Mouse (Mus musculus): Measurements from ENCODE around the gene Clip2. TPM values are rescaled to one million over a fixed set of nuclear protein-coding genes. Genes with fewer than 3 reads are reported as not detected.

Clip2 gene
- total and polyA plus RNA-seq, 3 experiments = 3.5 to 7.4 TPM; not detected in 1

GRCm38 (mm10) chr5:134497026-134497425, 55.2 kb downstream of the Clip2 start:
- H3K79me2 ChIP-seq (ENCODE audit: control insufficient read depth, insufficient read depth, low read length, poor library complexity) = no peaks in the 10 kb centered on the region
- H3K4me1 ChIP-seq (ENCODE audit: control insufficient read depth in 1 of 2, insufficient read depth in 2 of 2, low read length in 2 of 2) = no peaks in the 10 kb centered on the region
- no peaks in the 10 kb centered on the region for H3K36me3 ChIP-seq (ENCODE audit: control insufficient read depth in 1 of 2, insufficient read depth in 2 of 2, low read length in 2 of 2)
- no peak overlapping the region for H3K4me3 ChIP-seq (ENCODE audit: control insufficient read depth in 1 of 2, insufficient read depth in 1 of 2, low read depth in 2 of 2, low read length in 2 of 2)
- no peaks in the 10 kb centered on the region for H3K9me3 ChIP-seq (replicated peaks; ENCODE audit: insufficient read depth, low read length)
- TF ChIP-seq POLR2A (IDR thresholded peaks at IDR 0.05; ENCODE audit: control insufficient read depth in 1 of 2, insufficient read depth in 1 of 2, low read depth in 1 of 2, low read length in 2 of 2, poor library complexity in 1 of 2) (no peak), HCFC1 (IDR thresholded peaks at IDR 0.05; ENCODE audit: low read depth, low read length) (no peak), SIN3A (IDR thresholded peaks at IDR 0.05; ENCODE audit: low read length) (no peak), USF2 (IDR thresholded peaks at IDR 0.05; ENCODE audit: borderline replicate concordance in 1 of 2, insufficient read depth in 1 of 2, low read depth in 1 of 2, low read length in 2 of 2) (no peak), MAFK (IDR thresholded peaks at IDR 0.05; ENCODE audit: borderline replicate concordance, low read depth, low read length) (no peak), UBTF (IDR thresholded peaks at IDR 0.05; ENCODE audit: borderline replicate concordance, insufficient read depth, low read depth, low read length) (no peak), CHD1 (IDR thresholded peaks at IDR 0.05; ENCODE audit: low read depth, low read length) (no peak), POLR2AphosphoS2 (IDR thresholded peaks at IDR 0.05; ENCODE audit: low read length) (no peak), TAL1 (IDR thresholded peaks at IDR 0.05; ENCODE audit: low read length) (no peak), CTCF (IDR thresholded peaks at IDR 0.05 in 2 of 3, conservative IDR thresholded peaks at IDR 0.05 in 1 of 3; ENCODE audit: control insufficient read depth in 1 of 3, insufficient read depth in 1 of 3, low read depth in 2 of 3, low read length in 3 of 3, poor library complexity in 1 of 3, severe bottlenecking in 1 of 3) (no peak), EP300 (IDR thresholded peaks at IDR 0.05; ENCODE audit: low read depth in 1 of 2, low read length in 2 of 2) (no peak), MEF2A (IDR thresholded peaks at IDR 0.05; ENCODE audit: extremely low read depth, insufficient replicate concordance, low read depth, low read length, poor library complexity, severe bottlenecking) (no peak), ZKSCAN1 (IDR thresholded peaks at IDR 0.05; ENCODE audit: low read depth, low read length) (no peak), ZMIZ1 (IDR thresholded peaks at IDR 0.05; ENCODE audit: low read depth, low read length) (no peak)
- H3K27ac ChIP-seq (ENCODE audit: control insufficient read depth, low read depth, low read length) = no peak overlapping the region
- H3K9ac ChIP-seq (ENCODE audit: control insufficient read depth, low read depth, low read length, poor library complexity, severe bottlenecking) = no peak overlapping the region
- no peak for DNase-seq (ENCODE audit: low read depth, low spot score)
- no peaks in the 10 kb centered on the region for H3K27me3 ChIP-seq (ENCODE audit: control insufficient read depth in 1 of 2, insufficient read depth in 2 of 2, low read length in 2 of 2)

GRCm38 (mm10) chr5:134495796-134496195, 56.4 kb downstream of the Clip2 start:
- DNase-seq (ENCODE audit: low read depth, low spot score) = no peak
- Histone ChIP-seq H3K4me3 (ENCODE audit: control insufficient read depth in 1 of 2, insufficient read depth in 1 of 2, low read depth in 2 of 2, low read length in 2 of 2) (no peak overlapping the region), H3K27me3 (ENCODE audit: control insufficient read depth in 1 of 2, insufficient read depth in 2 of 2, low read length in 2 of 2) (no peaks in the 10 kb centered on the region), H3K9me3 (replicated peaks; ENCODE audit: insufficient read depth, low read length) (no peaks in the 10 kb centered on the region), H3K9ac (ENCODE audit: control insufficient read depth, low read depth, low read length, poor library complexity, severe bottlenecking) (no peak overlapping the region), H3K79me2 (ENCODE audit: control insufficient read depth, insufficient read depth, low read length, poor library complexity) (no peaks in the 10 kb centered on the region), H3K36me3 (ENCODE audit: control insufficient read depth in 1 of 2, insufficient read depth in 2 of 2, low read length in 2 of 2) (no peaks in the 10 kb centered on the region), H3K27ac (ENCODE audit: control insufficient read depth, low read depth, low read length) (no peak overlapping the region), H3K4me1 (ENCODE audit: control insufficient read depth in 1 of 2, insufficient read depth in 2 of 2, low read length in 2 of 2) (no peaks in the 10 kb centered on the region)
- TF ChIP-seq RAD21 (IDR thresholded peaks at IDR 0.05; ENCODE audit: low read depth, low read length) (no peak), USF1 (IDR thresholded peaks at IDR 0.05; ENCODE audit: low read depth, low read length) (no peak), CTCF (IDR thresholded peaks at IDR 0.05 in 2 of 3, conservative IDR thresholded peaks at IDR 0.05 in 1 of 3; ENCODE audit: control insufficient read depth in 1 of 3, insufficient read depth in 1 of 3, low read depth in 2 of 3, low read length in 3 of 3, poor library complexity in 1 of 3, severe bottlenecking in 1 of 3) (no peak), TAL1 (IDR thresholded peaks at IDR 0.05; ENCODE audit: low read length) (no peak), ZNF384 (IDR thresholded peaks at IDR 0.05; ENCODE audit: low read depth, low read length) (no peak), UBTF (IDR thresholded peaks at IDR 0.05; ENCODE audit: borderline replicate concordance, insufficient read depth, low read depth, low read length) (no peak)

Data from MEL (cell line).